Mouse (Mus musculus) E14TG2a.4 (cell line): Measurements from ENCODE around the gene Sbno1.

Experiments
- CTCF ChIP-seq: conservative IDR thresholded peaks from 2 replicates; pipeline ENCODE4 v1.5.1; 2014; ENCODE audit warnings: low read length
- NANOG ChIP-seq: IDR thresholded peaks from 2 replicates; pipeline ENCODE4 v1.6.1; 2014; ENCODE audit warnings: borderline replicate concordance, low read length, mixed read lengths
- POU5F1 ChIP-seq: IDR thresholded peaks from 2 replicates; pipeline ENCODE4 v1.6.1; 2014; ENCODE audit warnings: low read length, borderline replicate concordance

GRCm38 (mm10) chr5:124432398-124433012, 6.7 kb upstream of the Sbno1 start:
- TF ChIP-seq CTCF (peak; percentile 83), POU5F1 (no peak), NANOG (no peak)
